Mouse (Mus musculus) MEL-GATA-1-ER (cell line): ENCODE results near the gene Intu.
A peak's percentile ranks its signal among the peaks of the same experiment; 100 is the strongest.

Experiments
- DNase-seq: peaks from one replicate; pipeline ENCODE4 v3.0.0-alpha.2; 2012; ENCODE audit warnings: low read depth; ENCODE audit errors: extremely low read depth

Gene Intu

DNA sequence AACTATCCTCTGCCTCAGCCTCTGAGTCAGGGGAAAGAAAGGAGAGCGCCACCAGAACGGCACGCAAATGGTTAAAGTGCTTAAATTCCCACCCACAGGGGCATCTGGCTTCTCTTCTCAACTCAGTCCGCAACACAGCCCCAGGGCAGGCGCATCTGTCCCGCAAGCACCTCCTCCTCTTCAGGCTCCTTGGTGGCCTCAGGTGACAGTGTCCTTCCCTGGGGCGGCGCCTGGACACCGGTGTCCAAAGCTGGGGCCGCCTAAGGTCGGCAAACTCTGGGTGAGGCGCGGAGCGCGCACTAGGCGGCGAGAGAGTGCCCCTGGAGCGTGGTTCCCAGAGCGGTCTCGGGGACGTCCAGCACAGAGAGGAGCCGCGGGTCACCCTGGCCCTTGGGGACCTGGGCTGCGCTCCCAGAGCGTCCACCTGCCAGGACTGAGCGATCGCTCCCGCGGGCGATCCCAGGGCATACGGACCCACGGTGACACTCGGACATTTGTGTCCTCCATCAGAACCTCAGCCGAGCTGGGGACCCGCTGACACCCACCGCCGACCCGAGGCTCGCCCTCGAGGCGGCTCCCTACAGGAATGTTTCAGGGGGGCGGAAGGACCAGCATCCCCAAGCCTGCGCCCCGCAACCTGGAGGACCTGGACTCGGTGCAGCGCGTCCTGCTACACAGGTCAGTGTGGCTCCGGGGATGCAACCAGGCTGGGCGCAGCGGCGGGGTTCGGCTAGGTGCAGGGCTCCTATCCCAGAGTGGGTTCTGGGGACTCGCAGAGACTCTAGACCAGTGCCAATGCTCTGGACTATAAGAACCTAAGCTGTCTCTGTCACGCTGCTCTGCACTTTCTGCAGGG, at the start of gene Intu:
TSS of gene Intu (plus strand) at position 1 of the 856 bp plus-strand sequence.
- no peak for DNase-seq

DNA sequence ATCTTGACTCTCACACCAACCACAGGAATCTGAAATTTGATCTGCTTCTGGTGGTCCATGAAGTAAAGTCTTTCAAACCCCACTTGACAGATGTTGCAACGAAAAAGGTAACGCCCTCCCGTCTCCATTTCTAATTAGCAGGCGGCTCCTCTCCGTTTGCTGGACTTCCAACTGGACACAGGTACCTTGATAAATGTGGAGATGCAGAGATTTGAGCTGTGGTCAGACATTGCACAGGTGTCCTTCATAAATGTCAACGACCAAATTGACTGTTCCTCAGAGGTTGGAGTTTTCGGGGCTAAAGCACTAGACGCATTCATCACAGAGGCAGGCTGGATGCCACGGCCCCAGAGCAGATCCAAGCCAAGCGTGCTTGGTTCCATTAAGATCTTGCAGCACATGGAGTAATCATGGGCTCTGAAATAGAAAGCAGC, 47.8 kb upstream of the Intu start:
- no peak for DNase-seq

DNA sequence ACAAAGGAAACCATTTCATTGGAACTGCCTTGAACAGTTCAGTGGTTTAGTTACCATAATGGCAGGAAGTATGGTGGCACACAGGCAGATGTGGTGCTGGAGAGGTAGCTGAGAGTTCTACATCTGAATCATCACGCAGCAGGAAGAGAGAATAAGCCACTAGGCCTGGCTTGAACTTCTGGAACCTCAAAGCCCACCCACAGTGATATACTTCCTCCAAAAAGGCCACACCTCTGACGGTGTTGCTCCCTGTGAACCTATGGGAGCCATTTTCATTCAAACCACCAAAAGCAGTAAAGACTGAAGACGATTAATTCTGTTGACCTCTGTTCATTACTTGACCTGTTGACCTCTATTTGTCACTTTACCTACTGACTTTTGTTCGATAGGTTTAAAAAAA, 43.7 kb upstream of the Intu start:
- no peak for DNase-seq

DNA sequence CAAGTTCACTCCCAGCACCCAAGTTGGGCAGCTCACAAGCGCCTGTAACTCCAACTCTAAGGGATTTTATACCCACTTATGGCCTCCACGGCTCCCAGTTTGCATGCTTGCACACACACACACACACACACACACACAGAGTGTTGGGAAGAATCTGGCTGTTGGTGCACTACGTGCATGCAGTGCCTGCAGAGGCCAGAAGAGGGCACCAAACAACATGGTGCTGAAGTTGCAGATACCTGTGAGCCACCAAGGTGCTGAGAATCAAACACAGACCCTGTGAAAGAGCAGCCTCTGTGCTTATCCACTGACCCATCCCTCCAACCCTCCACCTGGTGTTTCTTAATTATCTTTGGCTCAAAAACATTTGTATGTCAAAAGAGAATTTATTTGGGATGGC, 39.3 kb upstream of the Intu start:
- no peak for DNase-seq

DNA sequence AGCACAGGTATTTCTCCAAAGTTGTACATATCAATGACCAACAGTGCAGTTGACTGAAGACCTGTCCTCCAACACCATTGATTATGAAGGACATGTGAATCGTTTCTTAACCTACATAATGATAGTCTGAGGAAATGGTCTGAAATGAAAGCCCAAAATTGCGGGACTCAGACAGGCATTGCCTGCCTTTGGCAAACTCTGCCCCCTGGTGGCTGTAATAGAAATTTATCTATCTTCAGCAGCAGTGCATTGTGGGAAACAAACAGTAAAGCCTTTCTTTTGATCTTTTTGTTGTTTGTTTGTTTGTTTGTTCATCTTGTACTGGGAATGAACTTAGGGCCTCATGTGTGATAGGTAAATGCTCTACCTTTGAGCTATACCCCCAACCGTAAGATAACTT, 32.2 kb upstream of the Intu start:
- no peak for DNase-seq

DNA sequence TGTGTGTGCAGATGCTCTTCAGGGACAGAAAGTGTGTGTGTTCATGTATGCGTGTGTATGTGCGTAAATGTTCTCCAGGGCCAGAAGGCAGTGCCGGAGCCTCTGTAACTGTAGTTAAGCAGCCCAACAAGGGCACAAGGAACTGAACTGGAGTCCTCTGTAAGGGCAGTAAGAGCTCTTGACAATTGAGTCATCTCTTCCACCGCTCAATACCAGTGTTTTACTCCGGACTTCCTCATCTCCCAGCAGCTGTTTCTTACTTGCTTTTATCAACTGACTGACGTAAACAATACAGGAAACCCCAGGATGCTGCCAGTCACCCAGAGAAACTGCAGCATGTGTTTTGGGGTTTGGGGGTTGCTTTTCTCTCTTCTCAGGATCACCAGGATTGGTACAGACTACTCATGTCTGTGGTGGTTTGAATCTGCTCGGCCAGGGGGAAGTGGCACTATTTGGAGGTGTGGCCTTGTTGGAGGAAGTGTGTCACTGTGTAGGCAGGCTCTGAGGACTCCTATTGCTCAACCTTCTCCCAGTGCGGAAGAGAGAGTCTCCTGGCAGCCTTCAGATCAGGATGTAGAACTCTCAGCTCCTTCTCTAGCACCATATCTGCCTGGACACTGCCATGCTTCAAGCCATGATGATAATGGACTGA, 30.8 kb upstream of the Intu start:
- DNase-seq = no peak

DNA sequence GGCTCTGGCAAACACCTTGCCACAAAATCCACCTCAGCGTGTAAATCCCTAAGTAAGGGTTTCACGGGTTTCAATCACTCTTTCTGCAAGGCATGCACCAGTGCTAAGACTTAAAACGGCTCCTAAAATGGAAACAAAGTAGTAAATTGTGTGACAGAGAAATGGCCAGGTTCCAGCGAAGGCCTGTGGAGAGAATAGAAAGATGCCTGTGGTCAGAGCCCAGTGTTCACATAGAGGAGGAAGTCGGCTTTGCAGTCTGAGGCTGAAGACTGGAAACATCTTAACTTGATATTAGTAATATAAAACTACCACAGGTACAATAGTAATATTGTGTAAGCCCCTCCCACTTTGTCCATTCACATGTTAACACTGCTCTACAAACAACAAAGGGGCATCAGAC, 26.7 kb upstream of the Intu start:
- no peak for DNase-seq

DNA sequence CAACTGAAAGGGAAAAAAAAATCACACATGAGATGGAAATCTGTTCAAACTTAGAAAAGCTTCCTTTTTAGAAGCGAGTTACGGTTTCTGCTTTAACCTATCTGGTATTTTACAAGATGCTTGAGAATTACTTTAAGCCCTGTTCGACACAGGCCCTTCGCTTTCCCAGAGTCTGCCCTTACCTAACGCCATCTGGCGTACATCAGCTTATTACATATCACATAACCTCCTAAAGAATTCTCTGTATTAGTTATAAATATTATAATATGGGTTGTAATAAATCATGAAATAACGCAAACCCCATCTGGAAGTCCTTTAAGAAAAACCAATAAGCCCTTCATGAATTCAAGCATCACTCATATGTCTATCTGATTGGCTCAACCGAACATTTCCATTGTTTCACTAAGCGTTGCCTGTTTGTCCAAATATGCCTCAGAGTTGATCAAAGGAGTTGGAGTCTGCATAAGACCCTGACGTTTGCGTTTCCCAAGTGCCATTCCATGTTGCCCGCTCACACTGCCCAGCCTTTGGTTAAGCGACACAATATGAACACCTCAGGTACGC, 25.6 kb upstream of the Intu start:
- no peak for DNase-seq

DNA sequence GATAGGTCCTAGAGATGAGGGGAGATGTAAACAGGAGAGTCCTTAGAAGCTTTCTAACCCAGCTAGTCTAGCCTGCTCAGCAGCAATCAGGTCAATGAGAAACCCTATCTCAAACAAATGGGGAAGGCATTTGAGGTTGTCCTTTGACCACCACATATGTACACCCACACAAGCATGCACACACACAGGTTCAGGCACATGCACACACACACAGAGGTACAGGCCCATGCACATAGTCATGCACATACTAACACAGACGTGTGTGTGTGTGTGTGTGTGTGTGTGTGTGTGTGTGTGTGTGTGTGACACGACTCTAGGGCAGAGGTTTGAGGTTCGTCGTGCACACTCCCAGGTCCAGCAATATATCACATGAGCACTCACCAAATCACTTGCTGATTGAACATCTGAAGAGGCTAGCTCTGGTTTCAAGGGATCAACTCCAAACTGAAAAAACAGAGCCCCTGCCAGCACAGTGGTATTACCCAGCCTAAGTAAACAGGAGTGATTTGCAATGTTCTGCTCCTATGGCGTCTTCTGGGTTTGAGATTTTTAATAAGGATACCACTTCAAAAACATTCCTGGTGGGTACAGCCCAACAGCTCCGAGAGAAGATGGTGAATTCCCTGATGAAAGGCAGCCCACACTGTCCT, 22.0 kb upstream of the Intu start:
- DNase-seq = no peak

DNA sequence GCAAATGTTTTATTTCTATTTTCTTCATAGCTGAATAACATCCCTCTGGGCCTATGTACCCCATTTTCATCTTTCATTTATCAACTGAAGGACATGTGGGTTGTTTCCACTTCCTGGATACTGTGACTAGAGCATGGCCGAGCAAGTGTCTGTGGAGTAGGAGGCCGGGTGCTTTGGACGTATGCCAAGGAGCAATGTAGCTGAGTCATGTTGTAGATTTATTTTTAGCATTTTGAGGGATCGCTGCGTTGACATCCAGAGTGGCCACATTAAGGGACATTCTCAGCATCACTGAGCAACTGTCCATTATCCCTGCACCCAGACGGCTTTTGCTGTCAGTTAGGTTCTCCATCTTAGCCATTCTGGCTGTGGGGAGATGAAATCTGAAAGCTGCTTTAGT, 20.5 kb upstream of the Intu start:
- peak; percentile 63 for DNase-seq

DNA sequence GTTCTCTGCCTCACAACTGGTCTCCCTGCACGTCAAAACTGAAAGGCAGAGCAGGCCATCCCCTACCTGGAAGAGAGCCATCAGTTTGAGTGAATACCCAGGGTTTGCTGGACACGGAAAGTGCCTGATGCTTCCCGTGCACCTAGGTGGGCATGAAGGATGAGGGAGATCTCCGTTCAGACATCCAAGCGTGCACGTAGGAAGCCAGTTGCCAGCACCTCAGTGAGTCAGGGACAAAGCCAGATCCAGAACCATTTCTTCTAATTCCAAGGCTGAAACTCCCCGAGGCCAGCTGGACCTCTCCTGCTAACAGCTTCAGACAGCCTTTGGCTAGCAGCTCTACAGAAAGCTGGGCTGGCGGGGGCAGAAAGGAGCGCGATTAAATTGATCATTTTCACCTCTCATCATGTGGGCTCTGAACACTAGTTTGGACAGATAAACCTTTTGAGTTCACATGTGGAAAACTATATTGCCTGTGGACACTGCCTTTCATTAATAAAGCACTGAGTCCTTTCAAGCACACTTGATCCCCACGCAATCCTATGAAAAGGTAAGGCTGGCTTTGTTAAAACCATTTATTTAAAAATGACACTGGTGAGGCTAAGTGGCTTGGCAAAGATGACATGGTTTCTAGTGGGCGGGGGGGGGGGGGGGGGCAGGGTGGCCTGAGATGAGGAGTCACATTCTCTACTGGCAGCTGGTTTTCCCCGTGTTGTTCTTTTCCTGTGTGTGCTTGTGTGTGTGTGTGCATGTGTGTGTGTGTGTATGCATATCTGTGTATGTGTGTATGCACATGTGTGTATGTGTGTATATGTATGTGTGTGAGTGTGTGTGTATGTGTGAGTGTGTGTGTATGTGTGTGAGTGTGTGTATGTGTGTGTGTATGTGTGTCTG, 17.9 kb upstream of the Intu start:
- DNase-seq = no peak

DNA sequence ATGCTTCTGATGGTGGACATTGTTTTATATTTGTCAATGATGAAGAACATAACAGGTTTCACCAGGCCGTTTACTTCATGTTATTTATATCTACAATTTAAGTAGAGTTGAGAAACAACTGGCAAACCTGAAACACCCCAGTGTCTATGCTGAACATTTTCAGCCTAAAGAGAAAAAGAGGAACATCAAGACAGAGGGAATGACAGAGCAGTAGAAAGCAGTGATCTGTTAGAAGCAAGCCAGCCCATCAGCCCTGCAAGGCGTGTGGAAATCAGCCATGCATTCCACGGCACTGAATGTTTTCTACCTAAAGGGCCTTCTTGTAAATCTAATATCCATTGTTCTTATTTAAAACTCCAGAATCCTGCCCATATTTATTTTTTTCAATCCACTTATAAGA, 12.8 kb upstream of the Intu start:
- DNase-seq = no peak

DNA sequence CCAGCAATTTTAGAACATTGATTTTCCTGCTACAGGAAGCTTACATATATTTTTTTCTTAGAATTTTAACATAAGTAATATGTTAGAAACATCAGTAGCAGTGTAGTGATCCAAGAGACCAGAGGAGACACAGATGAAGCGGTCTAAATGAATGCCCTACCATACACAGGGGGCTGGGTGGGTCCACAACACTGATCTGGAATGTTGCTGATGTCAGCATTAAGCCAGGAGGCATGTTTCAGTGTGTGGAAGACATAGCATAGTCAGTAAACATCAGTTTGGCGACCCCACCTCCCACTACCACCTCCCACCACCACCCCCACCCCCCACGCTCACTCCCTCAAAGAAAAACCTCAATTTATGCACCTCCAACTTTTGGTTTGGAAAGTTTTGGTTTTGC, 11.5 kb upstream of the Intu start:
- DNase-seq = no peak

DNA sequence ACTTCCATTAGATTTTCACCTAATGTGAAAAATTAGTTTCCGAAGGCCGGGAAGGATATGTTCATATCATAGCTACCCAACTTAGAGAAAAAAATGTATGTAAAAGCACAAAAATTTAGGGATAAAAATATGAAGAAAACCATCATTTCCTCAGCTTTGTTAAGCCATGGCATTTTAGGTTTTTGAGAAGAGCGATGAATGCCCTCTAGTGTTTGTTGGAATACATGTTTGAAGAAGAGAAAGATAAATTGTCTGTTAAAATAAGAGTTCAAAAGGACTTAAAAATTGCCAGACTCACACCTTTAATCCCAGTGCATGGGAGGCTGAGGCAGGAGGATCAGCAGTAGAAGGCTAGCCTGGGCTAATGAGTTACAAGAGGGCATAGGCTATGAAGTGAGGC, 10.5 kb upstream of the Intu start:
- DNase-seq = no peak

DNA sequence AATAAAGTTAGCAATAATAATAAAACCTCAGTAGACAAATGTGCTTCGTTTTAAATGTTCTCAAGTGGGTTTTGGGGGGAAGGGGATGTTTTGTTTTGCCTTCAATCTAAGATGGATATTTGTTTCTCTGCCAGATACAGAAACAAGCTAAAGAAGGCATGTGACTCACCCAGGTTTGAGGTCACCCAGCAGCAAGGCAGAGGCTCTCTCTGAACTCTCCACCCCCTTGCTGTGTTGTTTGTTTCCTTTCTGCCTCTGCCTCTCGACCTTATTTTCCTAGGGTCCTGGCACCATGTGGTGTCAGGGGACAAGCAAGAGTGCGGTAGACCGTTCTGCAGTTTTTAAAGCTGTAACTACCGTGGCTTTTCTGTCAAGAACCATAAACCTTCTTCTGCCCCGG, 8.6 kb upstream of the Intu start:
- no peak for DNase-seq

DNA sequence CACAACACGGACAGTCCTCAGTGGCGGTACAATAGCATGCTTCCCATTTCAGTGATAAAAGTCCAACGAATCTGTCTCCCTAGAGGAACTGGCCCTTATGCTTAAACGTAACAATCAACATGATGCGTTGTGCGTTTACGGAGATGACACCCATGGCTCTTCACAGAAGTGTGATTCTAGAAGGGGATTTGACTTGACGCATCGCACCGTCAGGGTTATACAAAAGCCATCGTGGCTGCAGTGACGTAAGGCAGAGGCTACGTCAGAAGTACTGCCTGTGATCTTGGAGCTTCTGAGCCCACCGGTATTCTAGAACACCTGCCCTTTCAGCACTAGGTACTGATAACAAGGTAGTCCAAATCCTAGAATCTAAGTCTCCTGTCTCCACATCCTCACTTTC, 8.2 kb upstream of the Intu start:
- no peak for DNase-seq

DNA sequence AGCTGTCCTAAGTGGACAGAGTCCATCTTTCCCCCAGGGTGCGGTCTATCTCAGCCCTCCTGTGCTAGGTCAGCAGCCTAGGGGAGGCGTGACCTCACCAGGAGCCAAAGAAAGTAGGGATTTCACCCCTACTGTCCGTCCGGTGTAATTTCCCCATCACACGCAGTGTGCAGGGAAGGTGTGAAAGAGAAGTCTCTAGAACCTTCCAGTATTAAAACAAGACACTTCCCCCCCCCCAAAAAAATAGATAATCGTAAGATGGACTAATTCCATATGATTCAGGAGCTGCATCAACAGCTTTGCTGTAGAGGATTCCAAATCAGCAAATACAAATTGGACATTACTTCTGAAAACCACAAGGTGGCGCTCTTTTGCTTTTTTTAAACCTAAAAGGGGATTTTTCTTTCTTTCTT, 7.7 kb upstream of the Intu start:
- DNase-seq = no peak

DNA sequence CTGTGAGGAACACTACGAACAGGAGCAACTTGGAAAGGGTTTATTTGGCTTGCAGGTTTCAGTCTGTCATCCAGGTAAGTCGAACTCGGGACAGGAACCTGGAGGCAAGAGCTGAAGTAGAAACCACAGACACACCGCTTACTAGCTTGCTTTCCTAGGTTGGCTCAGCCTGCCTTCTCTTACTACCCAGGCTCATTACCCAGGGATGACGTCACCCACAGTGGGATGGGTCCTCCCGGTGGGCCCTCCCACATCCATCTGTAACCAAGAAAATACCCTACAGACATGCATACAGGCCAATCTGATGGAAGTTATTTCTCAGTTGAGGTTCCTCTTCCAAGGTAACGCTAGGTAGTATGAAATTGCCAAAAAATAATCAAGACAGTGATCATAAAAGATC, 6.2 kb upstream of the Intu start:
- DNase-seq = no peak

DNA sequence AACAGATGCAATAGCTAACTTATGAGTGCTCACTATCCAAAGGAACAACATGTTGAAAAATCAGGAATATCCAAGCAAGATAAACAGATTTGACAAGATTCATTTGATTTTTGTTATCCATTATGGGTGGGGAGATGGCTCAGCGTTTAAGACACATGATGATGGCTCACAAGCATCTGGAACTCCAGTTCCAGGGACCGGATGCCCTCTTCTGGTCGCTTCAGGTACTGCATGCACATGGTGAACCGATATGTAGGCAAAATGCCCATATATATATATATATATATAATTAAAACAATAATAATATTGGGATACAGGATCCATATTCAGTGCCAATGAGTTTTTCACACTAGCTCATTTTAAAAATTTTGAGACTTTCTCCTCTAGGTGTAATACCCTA, 5.7 kb upstream of the Intu start:
- DNase-seq = no peak

DNA sequence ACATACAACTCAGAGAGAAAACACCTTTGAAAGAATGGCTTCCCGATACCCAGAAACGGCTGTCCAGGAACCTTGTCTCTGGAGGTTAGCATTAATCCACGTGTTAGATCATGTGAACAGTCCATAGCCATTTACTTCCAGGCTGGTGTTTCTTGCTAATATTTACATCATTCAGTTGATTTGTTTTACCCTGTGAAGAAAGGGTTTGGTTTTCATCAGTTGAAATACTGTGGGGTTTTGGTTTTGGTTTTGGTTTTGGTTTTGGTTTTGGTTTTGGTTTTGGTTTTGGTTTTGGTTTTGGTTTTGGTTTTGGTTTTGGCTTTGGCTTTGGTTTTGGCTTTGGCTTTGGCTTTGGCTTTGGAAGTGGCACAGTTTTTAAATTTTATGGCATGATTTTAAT, 5.0 kb upstream of the Intu start:
- DNase-seq = no peak

DNA sequence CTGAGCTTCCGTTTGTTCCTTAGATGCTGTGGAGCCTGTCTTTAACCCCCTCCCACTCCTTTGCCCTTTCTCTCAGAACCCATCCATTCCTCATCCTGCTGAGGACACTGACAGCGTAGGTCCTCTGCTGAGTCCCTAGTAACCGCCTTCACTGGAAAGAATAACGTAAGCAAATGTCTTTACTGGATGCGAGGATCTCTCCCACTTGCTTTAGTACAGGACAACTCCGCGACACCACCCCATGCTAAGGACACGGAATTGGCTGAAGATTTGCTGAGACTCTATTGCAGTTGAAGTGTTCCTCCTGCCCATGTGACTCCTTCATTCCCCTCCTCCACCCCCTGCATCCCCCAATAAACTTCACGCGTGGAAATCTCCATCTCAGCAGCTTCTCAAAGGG, 3.9 kb upstream of the Intu start:
- DNase-seq = no peak
